Mouse (Mus musculus): Measurements from ENCODE around the gene Rassf2. TPM values are rescaled to one million over a fixed set of nuclear protein-coding genes. Genes with fewer than 3 reads are reported as not detected.

Rassf2 gene
- polyA plus RNA-seq, 1 experiment, result under 0.01 TPM

GRCm38 (mm10) chr2:131945225-131945624, 84.8 kb downstream of the Rassf2 start:
- TF ChIP-seq TAL1 (IDR thresholded peaks at IDR 0.05; ENCODE audit: low read length) (no peak), GATA1 (IDR thresholded peaks at IDR 0.05; ENCODE audit: low read length) (no peak)
- Histone ChIP-seq H3K9me3 (ENCODE audit: control insufficient read depth, low read length) (no peaks in the 10 kb centered on the region), H3K27me3 (ENCODE audit: control insufficient read depth) (peaks cover 31% of the 10 kb centered on the region), H3K4me3 (replicated peaks) (no peak overlapping the region), H3K36me3 (ENCODE audit: control insufficient read depth) (no peaks in the 10 kb centered on the region), H3K4me1 (ENCODE audit: control insufficient read depth) (peaks cover 18% of the 10 kb centered on the region)

DNA sequence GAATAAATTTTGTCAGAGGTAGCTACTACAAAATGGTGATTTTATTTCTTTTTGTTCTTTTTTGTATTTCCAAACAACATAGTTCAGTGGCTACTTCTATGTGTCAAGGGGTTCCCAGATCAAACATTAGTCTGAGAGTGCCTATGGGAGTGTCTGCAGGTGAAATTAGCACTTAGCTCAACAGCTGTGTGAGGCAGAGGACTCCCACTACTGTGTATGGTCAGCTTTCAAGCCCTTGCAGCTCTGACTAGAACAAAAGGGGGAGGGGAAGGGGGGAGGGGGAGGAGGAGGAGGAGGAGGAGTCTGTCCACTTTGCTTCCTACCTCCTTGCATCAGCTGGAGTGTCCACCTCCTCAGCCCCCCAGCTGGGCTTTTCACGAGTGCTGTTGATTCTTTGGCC, 85.7 kb downstream of the Rassf2 start:
- H3K9me3 ChIP-seq (ENCODE audit: control insufficient read depth, low read length), result no peaks in the 10 kb centered on the region
- TF ChIP-seq GATA1 (IDR thresholded peaks at IDR 0.05; ENCODE audit: low read length) (no peak), TAL1 (IDR thresholded peaks at IDR 0.05; ENCODE audit: low read length) (no peak)
- H3K36me3 ChIP-seq (ENCODE audit: control insufficient read depth), result no peaks in the 10 kb centered on the region
- no peak overlapping the region for H3K4me3 ChIP-seq (replicated peaks)
- H3K4me1 ChIP-seq (ENCODE audit: control insufficient read depth), result peaks cover 26% of the 10 kb centered on the region
- H3K27me3 ChIP-seq (ENCODE audit: control insufficient read depth), result peaks cover 28% of the 10 kb centered on the region

DNA sequence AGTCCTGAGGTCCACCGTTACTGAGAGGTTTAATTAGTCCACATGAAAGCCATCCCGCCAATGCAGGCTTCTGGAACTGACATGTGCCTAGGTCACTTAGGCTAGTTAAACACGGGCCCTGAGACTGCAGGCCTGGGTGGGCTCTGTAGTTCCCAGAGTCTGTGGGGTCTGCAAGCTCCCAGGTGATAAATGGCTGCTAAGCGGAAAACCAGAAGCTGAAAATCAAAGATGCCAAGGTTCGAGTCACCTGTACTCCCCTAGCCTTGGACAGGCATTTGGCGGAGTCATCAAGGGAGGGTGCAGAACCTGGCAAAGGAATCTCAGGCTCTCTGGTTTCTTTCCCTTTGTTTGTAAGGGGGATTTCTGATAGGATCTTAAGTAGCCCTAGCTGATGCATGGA, 88.6 kb downstream of the Rassf2 start:
- peaks cover 21% of the 10 kb centered on the region for H3K36me3 ChIP-seq (ENCODE audit: control insufficient read depth)
- no peak overlapping the region for H3K4me3 ChIP-seq (replicated peaks)
- no peaks in the 10 kb centered on the region for H3K9me3 ChIP-seq (ENCODE audit: control insufficient read depth, low read length)
- TF ChIP-seq GATA1 (IDR thresholded peaks at IDR 0.05; ENCODE audit: low read length), result no peak
- no peak for TF ChIP-seq TAL1 (IDR thresholded peaks at IDR 0.05; ENCODE audit: low read length)
- H3K27me3 ChIP-seq (ENCODE audit: control insufficient read depth), result peaks cover 13% of the 10 kb centered on the region
- H3K4me1 ChIP-seq (ENCODE audit: control insufficient read depth), result peaks cover 29% of the 10 kb centered on the region

DNA sequence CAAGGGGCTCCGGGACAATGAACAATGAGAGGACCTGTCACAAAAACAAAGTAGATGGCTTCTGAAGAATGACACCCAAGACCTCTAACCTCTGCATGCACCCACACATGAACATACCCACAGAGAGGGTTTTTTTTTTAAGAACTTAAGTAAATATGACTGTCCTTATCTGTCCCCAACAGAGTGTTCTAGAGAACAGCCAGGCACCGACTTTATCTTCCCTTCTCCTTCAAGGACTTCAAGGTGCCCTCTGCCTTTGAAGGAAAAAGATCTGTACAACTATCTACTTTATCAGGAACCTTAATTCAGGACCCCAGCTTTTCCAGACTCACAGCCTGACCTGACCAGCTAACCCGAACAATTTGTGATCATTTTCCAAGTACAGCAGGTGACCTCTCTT, 89.6 kb downstream of the Rassf2 start:
- Histone ChIP-seq H3K9me3 (ENCODE audit: control insufficient read depth, low read length) (no peaks in the 10 kb centered on the region), H3K4me3 (replicated peaks) (no peak overlapping the region), H3K4me1 (ENCODE audit: control insufficient read depth) (peaks cover 34% of the 10 kb centered on the region), H3K27me3 (ENCODE audit: control insufficient read depth) (peaks cover 4% of the 10 kb centered on the region), H3K36me3 (ENCODE audit: control insufficient read depth) (peaks cover 30% of the 10 kb centered on the region)
- TF ChIP-seq TAL1 (IDR thresholded peaks at IDR 0.05; ENCODE audit: low read length) (peak; percentile 58), GATA1 (IDR thresholded peaks at IDR 0.05; ENCODE audit: low read length) (peak; percentile 46; the same call in 1 of the 2 replicates)

Other genes starting within 250 kb of the Rassf2 start
- not detected in 2 replicates for gene Erv3, start 170.5 kb downstream of the Rassf2 start, polyA plus RNA-seq (2012)
- 3.8 and 4.8 TPM in 2 replicates for gene Prnp, start 120.3 kb downstream of the Rassf2 start, polyA plus RNA-seq (2012)
- not detected in 2 replicates for gene Prn, start 120.3 kb downstream of the Rassf2 start, polyA plus RNA-seq (2012)
- gene Prnd, start 79.4 kb downstream of the Rassf2 start, polyA plus RNA-seq (2012), result not detected in 2 replicates
- gene Slc23a2, start 114.8 kb upstream of the Rassf2 start, polyA plus RNA-seq (2012), result not detected in 2 replicates
- gene Tmem230, start 217.5 kb upstream of the Rassf2 start, polyA plus RNA-seq (2012), result 1.6 and 1.9 TPM in 2 replicates
- gene Pcna, start 223.1 kb upstream of the Rassf2 start, polyA plus RNA-seq (2012), result 11.3 and 19.1 TPM in 2 replicates
- gene Cds2, start 232.9 kb upstream of the Rassf2 start, polyA plus RNA-seq (2012), result 0.64 and 0.71 TPM in 2 replicates

Data from erythroblast, embryonic 14.5 days (primary cell).